In the genomic region with DNA sequence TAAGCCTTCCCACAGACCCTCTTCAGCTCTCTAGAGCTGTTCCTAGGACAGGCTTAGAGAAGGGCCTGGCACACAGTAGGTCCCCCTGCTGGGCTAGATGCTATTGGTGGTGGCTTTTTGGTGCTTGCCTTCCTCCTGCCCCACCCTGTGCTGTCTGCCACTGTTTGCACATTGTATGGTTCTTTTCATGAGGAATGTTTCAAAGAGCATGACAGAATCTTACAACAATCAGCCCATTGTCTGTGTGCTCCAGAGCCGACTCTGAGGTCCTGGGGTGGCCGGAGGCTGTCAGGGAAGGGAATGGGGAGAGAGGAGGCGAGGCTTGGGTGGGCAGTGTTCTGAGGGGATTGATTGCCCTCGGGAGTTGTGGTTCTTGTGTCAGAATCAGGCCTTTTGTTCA, we compare ENCODE assay signal across 8 mouse cellular contexts. TPM values are rescaled to one million over a fixed set of nuclear protein-coding genes. Genes with fewer than 3 reads are reported as not detected.
DNase-seq lines count a peak whose midpoint lies in the region; ATAC-seq and TF ChIP-seq lines count a peak whose summit lies in the region.

No protein-coding gene starts in this region.

- no peak for TF ChIP-seq RAD21 in MEL (IDR thresholded peaks at IDR 0.05; ENCODE audit: low read depth, low read length)

- ATAC-seq in frontal cortex, adult (ENCODE audit: low TSS enrichment): peak; percentile 65
- no peak for ATAC-seq in forebrain, embryonic 15.5 days (replicated peaks)
- no peak for ATAC-seq in liver, postnatal 0 days

- no peak for DNase-seq in frontal cortex, postnatal 10 days (ENCODE audit: low spot score in 2 of 2)
- no peak for DNase-seq in MEL (ENCODE audit: low read depth, low spot score)
- DNase-seq in testis, postnatal 10 days (ENCODE audit: low spot score): no peak
- DNase-seq in liver, postnatal 0 days: no peak
- DNase-seq in lung, adult 2 months: no peak

- no peak for TF ChIP-seq POLR2A in MEL (IDR thresholded peaks at IDR 0.05; ENCODE audit: control insufficient read depth in 1 of 2, insufficient read depth in 1 of 2, low read depth in 1 of 2, low read length in 2 of 2, poor library complexity in 1 of 2)
- TF ChIP-seq POLR2A in myocyte (IDR thresholded peaks at IDR 0.05; ENCODE audit: insufficient read length, low read depth): no peak
- no peak for TF ChIP-seq POLR2A in lung, adult 2 months (IDR thresholded peaks at IDR 0.05; ENCODE audit: borderline replicate concordance, extremely low read depth, low read depth, low read length)

- no peak overlapping the region for H3K4me3 ChIP-seq in MEL (ENCODE audit: control insufficient read depth in 1 of 2, insufficient read depth in 1 of 2, low read depth in 2 of 2, low read length in 2 of 2)
- no peak overlapping the region for H3K4me3 ChIP-seq in forebrain, embryonic 15.5 days
- no peak overlapping the region for H3K4me3 ChIP-seq in myocyte
- H3K4me3 ChIP-seq in liver, postnatal 0 days (ENCODE audit: low read depth, low read length): no peak overlapping the region
- no peak overlapping the region for H3K4me3 ChIP-seq in lung, adult 2 months (replicated peaks; ENCODE audit: extremely low read depth, low read depth, low read length)

- H3K4me1 ChIP-seq in MEL (ENCODE audit: control insufficient read depth in 1 of 2, insufficient read depth in 2 of 2, low read length in 2 of 2): no peaks in the 10 kb centered on the region
- H3K4me1 ChIP-seq in forebrain, embryonic 15.5 days: peaks cover 10% of the 10 kb centered on the region
- H3K4me1 ChIP-seq in liver, postnatal 0 days (ENCODE audit: insufficient read depth): no peaks in the 10 kb centered on the region
- H3K4me1 ChIP-seq in lung, adult 2 months (ENCODE audit: control insufficient read depth, insufficient read depth, low read length): peaks cover 8% of the 10 kb centered on the region

- 12% methylated on average over 4 of the region's 4 CpGs for WGBS in forebrain, embryonic 15.5 days
- 90% methylated on average over 4 of the region's 4 CpGs for WGBS in liver, postnatal 0 days (ENCODE audit: insufficient replicate concordance)
- 60% methylated on average over 4 of the region's 4 CpGs for WGBS in lung, adult 2 months

- TF ChIP-seq CTCF in MEL (IDR thresholded peaks at IDR 0.05 in 2 of 3, conservative IDR thresholded peaks at IDR 0.05 in 1 of 3; ENCODE audit: control insufficient read depth in 1 of 3, insufficient read depth in 1 of 3, low read depth in 2 of 3, low read length in 3 of 3, poor library complexity in 1 of 3, severe bottlenecking in 1 of 3): no peak
- TF ChIP-seq CTCF in liver, postnatal 0 days (IDR thresholded peaks at IDR 0.05; ENCODE audit: low read depth): no peak
- TF ChIP-seq CTCF in lung, adult 2 months (IDR thresholded peaks at IDR 0.05; ENCODE audit: insufficient read depth, low read length): no peak

- H3K36me3 ChIP-seq in MEL (ENCODE audit: control insufficient read depth in 1 of 2, insufficient read depth in 2 of 2, low read length in 2 of 2) (peaks cover 0 to 11% of the 10 kb centered on the region in 2 experiments; a peak in 2 of 4 replicates), myocyte (ENCODE audit: control insufficient read depth, insufficient read depth) (peaks cover 19% of the 10 kb centered on the region)
- H3K36me3 ChIP-seq in forebrain, embryonic 15.5 days: peaks cover 58% of the 10 kb centered on the region
- H3K36me3 ChIP-seq in liver, postnatal 0 days (replicated peaks; ENCODE audit: insufficient read depth, low read length): peaks cover 56% of the 10 kb centered on the region

- no peaks in the 10 kb centered on the region for H3K27me3 ChIP-seq in MEL (ENCODE audit: control insufficient read depth in 1 of 2, insufficient read depth in 2 of 2, low read length in 2 of 2)
- no peaks in the 10 kb centered on the region for H3K27me3 ChIP-seq in forebrain, embryonic 15.5 days
- no peaks in the 10 kb centered on the region for H3K27me3 ChIP-seq in myocyte (ENCODE audit: control insufficient read depth, insufficient read depth, insufficient read length)
- H3K27me3 ChIP-seq in liver, postnatal 0 days (ENCODE audit: insufficient read depth, low read length): no peaks in the 10 kb centered on the region

- no peak for TF ChIP-seq EP300 in MEL (IDR thresholded peaks at IDR 0.05; ENCODE audit: low read depth in 1 of 2, low read length in 2 of 2)
- TF ChIP-seq EP300 in liver, postnatal 0 days (IDR thresholded peaks at IDR 0.05; ENCODE audit: low read depth): no peak

- no peak overlapping the region for H3K9ac ChIP-seq in MEL (ENCODE audit: control insufficient read depth, low read depth, low read length, poor library complexity, severe bottlenecking)
- H3K9ac ChIP-seq in forebrain, embryonic 15.5 days (replicated peaks): no peak overlapping the region
- no peak overlapping the region for H3K9ac ChIP-seq in liver, postnatal 0 days (replicated peaks)

- H3K27ac ChIP-seq in MEL (ENCODE audit: control insufficient read depth, low read depth, low read length): no peak overlapping the region
- peak overlapping the region; percentile 23; the same call in 1 of the 2 replicates for H3K27ac ChIP-seq in forebrain, embryonic 15.5 days (replicated peaks)
- no peak overlapping the region for H3K27ac ChIP-seq in liver, postnatal 0 days (ENCODE audit: low read depth)

- H3K79me2 ChIP-seq in MEL (ENCODE audit: control insufficient read depth, insufficient read depth, low read length, poor library complexity) (no peaks in the 10 kb centered on the region), myocyte (ENCODE audit: control insufficient read depth, insufficient read depth) (no peaks in the 10 kb centered on the region)

- H3K4me2 ChIP-seq in forebrain, embryonic 15.5 days (replicated peaks): no peak overlapping the region
- H3K4me2 ChIP-seq in myocyte (ENCODE audit: low read depth): peak overlapping the region; percentile 58
- H3K4me2 ChIP-seq in liver, postnatal 0 days (ENCODE audit: low read depth, low read length): no peak overlapping the region

- no peak overlapping the region for H3ac ChIP-seq in myocyte (ENCODE audit: control insufficient read depth, insufficient read length)

- H3K9me3 ChIP-seq in MEL (replicated peaks; ENCODE audit: insufficient read depth, low read length): no peaks in the 10 kb centered on the region
- H3K9me3 ChIP-seq in forebrain, embryonic 15.5 days: no peaks in the 10 kb centered on the region
- H3K9me3 ChIP-seq in liver, postnatal 0 days (ENCODE audit: low read length): no peaks in the 10 kb centered on the region

TF ChIP-seq in MEL, 35 proteins besides CTCF, POLR2A, EP300 and RAD21:
- TF ChIP-seq TBP (IDR thresholded peaks at IDR 0.05; ENCODE audit: low read depth, low read length) (no peak), ZKSCAN1 (IDR thresholded peaks at IDR 0.05; ENCODE audit: low read depth, low read length) (peak; percentile 74), NRF1 (IDR thresholded peaks at IDR 0.05; ENCODE audit: insufficient read depth, low read depth, low read length, poor library complexity, severe bottlenecking) (no peak)

TF ChIP-seq in myocyte, 11 proteins besides CTCF, POLR2A, EP300 and RAD21:
- TF ChIP-seq TCF12 (IDR thresholded peaks at IDR 0.05; ENCODE audit: insufficient read depth, poor library complexity, severe bottlenecking) (no peak), MYOD1 (IDR thresholded peaks at IDR 0.05; ENCODE audit: control insufficient read depth in 1 of 3, insufficient read length in 2 of 3, low read depth in 2 of 3) (peak in 1 of 3 experiments; percentile 2)
TF ChIP-seq in myocyte: peak in this region for 1.

RNA-seq across cellular contexts. Expression of gene Itgb4, which starts 18.1 kb away (rescaled TPM):
- total RNA-seq in MEL (2012; rRNA removed): 0.39 and 0.69 TPM in 2 replicates
- polyA plus RNA-seq in MEL (2012; ENCODE audit: insufficient read depth in 1 of 2, insufficient read length in 2 of 2, low read depth in 1 of 2, low replicate concordance in 2 of 2, missing spikeins in 1 of 2) (under 1 TPM in 1 of 2 experiments, not detected in 1; 0.85 TPM), myocyte (2012; fragmentation: generic; extraction: Trizol) (1.2 TPM)
- 0.52 and 0.69 TPM in 2 replicates for polyA plus RNA-seq in forebrain, embryonic 15.5 days (2015; fragmentation: Nextera tagmentation; extraction: Ambion mirVana)
- polyA plus RNA-seq in liver, postnatal 0 days (2015; fragmentation: Nextera tagmentation; extraction: Ambion mirVana): 0.21 and 0.34 TPM in 2 replicates
- polyA plus RNA-seq in lung, adult 2 months (2012; rRNA removed): 11.0 and 14.7 TPM in 2 replicates

RNA-seq across cellular contexts. Expression of gene Recql5, which starts 23.2 kb away (rescaled TPM):
- 16.7 and 20.3 TPM in 2 replicates for total RNA-seq in MEL (2012; rRNA removed)
- 10 to 100 TPM in 1 of 2 experiments, not detected in 1; 21.5 TPM for polyA plus RNA-seq in MEL (2012; ENCODE audit: insufficient read depth in 1 of 2, insufficient read length in 2 of 2, low read depth in 1 of 2, low replicate concordance in 2 of 2, missing spikeins in 1 of 2)
- 24.6 and 29.2 TPM in 2 replicates for polyA plus RNA-seq in forebrain, embryonic 15.5 days (2015; fragmentation: Nextera tagmentation; extraction: Ambion mirVana)
- polyA plus RNA-seq in myocyte (2012; fragmentation: generic; extraction: Trizol): 13.1 TPM
- 4.2 and 6.1 TPM in 2 replicates for polyA plus RNA-seq in liver, postnatal 0 days (2015; fragmentation: Nextera tagmentation; extraction: Ambion mirVana)
- 14.5 and 18.0 TPM in 2 replicates for polyA plus RNA-seq in lung, adult 2 months (2012; rRNA removed)

RNA-seq across cellular contexts. Expression of gene Sap30bp, which starts 23.4 kb away (rescaled TPM):
- total RNA-seq in MEL (2012; rRNA removed): 51.6 and 69.2 TPM in 2 replicates
- polyA plus RNA-seq in MEL (2012; ENCODE audit: insufficient read depth in 1 of 2, insufficient read length in 2 of 2, low read depth in 1 of 2, low replicate concordance in 2 of 2, missing spikeins in 1 of 2): 10 to 100 TPM in 1 of 2 experiments, not detected in 1; 49.1 TPM
- 53.3 and 53.6 TPM in 2 replicates for polyA plus RNA-seq in forebrain, embryonic 15.5 days (2015; fragmentation: Nextera tagmentation; extraction: Ambion mirVana)
- 84.9 TPM for polyA plus RNA-seq in myocyte (2012; fragmentation: generic; extraction: Trizol)
- 12.7 and 15.4 TPM in 2 replicates for polyA plus RNA-seq in liver, postnatal 0 days (2015; fragmentation: Nextera tagmentation; extraction: Ambion mirVana)
- 18.8 and 23.0 TPM in 2 replicates for polyA plus RNA-seq in lung, adult 2 months (2012; rRNA removed)

RNA-seq across cellular contexts. Expression of gene Smim6, which starts 44.6 kb away (rescaled TPM):
- total RNA-seq in MEL (2012; rRNA removed): 1.2 and 1.3 TPM in 2 replicates
- polyA plus RNA-seq in MEL (2012; ENCODE audit: insufficient read depth in 1 of 2, insufficient read length in 2 of 2, low read depth in 1 of 2, low replicate concordance in 2 of 2, missing spikeins in 1 of 2): 1 to 10 TPM in 1 of 2 experiments, not detected in 1; 3.8 TPM
- polyA plus RNA-seq in forebrain, embryonic 15.5 days (2015; fragmentation: Nextera tagmentation; extraction: Ambion mirVana): 0.94 and 1.1 TPM in 2 replicates
- polyA plus RNA-seq in myocyte (2012; fragmentation: generic; extraction: Trizol): 7.8 TPM
- 1.9 TPM in 2 replicates for polyA plus RNA-seq in liver, postnatal 0 days (2015; fragmentation: Nextera tagmentation; extraction: Ambion mirVana)
- 8.5 and 9.1 TPM in 2 replicates for polyA plus RNA-seq in lung, adult 2 months (2012; rRNA removed)

RNA-seq across cellular contexts. Expression of gene Galk1, which starts 56.1 kb away (rescaled TPM):
- 253 and 322 TPM in 2 replicates for total RNA-seq in MEL (2012; rRNA removed)
- polyA plus RNA-seq in MEL (2012; ENCODE audit: insufficient read depth in 1 of 2, insufficient read length in 2 of 2, low read depth in 1 of 2, low replicate concordance in 2 of 2, missing spikeins in 1 of 2): 100 to 1,000 TPM in 1 of 2 experiments, not detected in 1; 326 TPM
- polyA plus RNA-seq in forebrain, embryonic 15.5 days (2015; fragmentation: Nextera tagmentation; extraction: Ambion mirVana): 58.9 and 64.2 TPM in 2 replicates
- 172 TPM for polyA plus RNA-seq in myocyte (2012; fragmentation: generic; extraction: Trizol)
- 317 and 319 TPM in 2 replicates for polyA plus RNA-seq in liver, postnatal 0 days (2015; fragmentation: Nextera tagmentation; extraction: Ambion mirVana)
- 49.5 and 57.1 TPM in 2 replicates for polyA plus RNA-seq in lung, adult 2 months (2012; rRNA removed)
